22 mouse cellular contexts compared by ENCODE assay signal in genomic region chr5:113593911-113594705, GRCm38 (mm10). TPM values are rescaled to one million over a fixed set of nuclear protein-coding genes. Genes with fewer than 3 reads are reported as not detected.
DNase-seq lines count a peak whose midpoint lies in the region; TF ChIP-seq lines count a peak whose summit lies in the region.
"Had no signal": no experiment of that assay in that cellular context is flagged by ENCODE, and none has a peak within 500 bp of the region (broad histone marks: within the 10 kb centered on the region; RNA-seq: fewer than 3 reads in every experiment).

No protein-coding gene starts in this region.

- peaks cover 13% of the 10 kb centered on the region for H3K36me3 ChIP-seq in E14TG2a.4 (ENCODE audit: insufficient read depth, low read length)
- H3K36me3 ChIP-seq: embryonic facial prominence, embryonic 10.5 days; forebrain, embryonic 12.5 days; G1E; heart, embryonic 13.5 days; hindbrain, embryonic 15.5 days; intestine, embryonic 15.5 days had no signal

- H3K9me3 ChIP-seq in E14TG2a.4 (ENCODE audit: low read length) = peaks cover 3% of the 10 kb centered on the region
- H3K9me3 ChIP-seq: embryonic facial prominence, embryonic 10.5 days; forebrain, embryonic 12.5 days; heart, embryonic 13.5 days; hindbrain, embryonic 15.5 days; intestine, embryonic 15.5 days had no signal

- H3K4me1 ChIP-seq in E14TG2a.4 (replicated peaks; ENCODE audit: low read depth, low read length) = peaks cover 92% of the 10 kb centered on the region
- H3K4me1 ChIP-seq: intestine, embryonic 15.5 days had no signal

- DNase-seq in left cerebral cortex, postnatal 14 days (ENCODE audit: low spot score in 2 of 2) = peak; percentile 56 to 68
- DNase-seq in left cerebral cortex, postnatal 10 days (ENCODE audit: extremely low spot score in 1 of 2, low spot score in 2 of 2) = no peak
- peak; percentile 57 for DNase-seq in ES-CJ7 (ENCODE audit: low read depth, low spot score)
- peak; percentile 69 for DNase-seq in left cerebral cortex, postnatal 36 days (ENCODE audit: low spot score in 2 of 2)
- DNase-seq in testis, postnatal 10 days (ENCODE audit: low spot score) = no peak
- DNase-seq in layer of hippocampus, postnatal 36 days = no peak
- DNase-seq: cerebellum, adult 2 months; heart, adult 11 months; kidney, adult 9 months; kidney, postnatal 25 days; liver, postnatal 0 days; lung, postnatal 14 days; thymus, postnatal 36 days had no signal

- peak overlapping the region; percentile 88 for H3K4me3 ChIP-seq in E14TG2a.4 (replicated peaks; ENCODE audit: low read length)
- H3K4me3 ChIP-seq: embryonic facial prominence, embryonic 10.5 days; forebrain, embryonic 12.5 days; heart, embryonic 13.5 days; hindbrain, embryonic 15.5 days; intestine, embryonic 15.5 days; megakaryocyte, embryonic 14.5 days; myocyte had no signal

- no peak for TF ChIP-seq CTCF in E14TG2a.4 (conservative IDR thresholded peaks at IDR 0.05; ENCODE audit: low read length)

- H3K27me3 ChIP-seq in E14TG2a.4 (ENCODE audit: insufficient read depth, low read length) = no peaks in the 10 kb centered on the region
- H3K27me3 ChIP-seq: forebrain, embryonic 12.5 days; hindbrain, embryonic 15.5 days; intestine, embryonic 15.5 days had no signal

- intact Hi-C loops in left cerebral cortex, postnatal 14 days (cut with DNase I) = loop anchor here (5.0 kb wide), 1 partner anchor 222 kb away; no protein-coding TSS in a partner anchor
- intact Hi-C loops in left cerebral cortex, postnatal 10 days (cut with DNase I) = loop anchor here (5.0 kb wide), 1 partner anchor 128 kb away; the partner anchor contains the start of gene 1700069L16Rik
- intact Hi-C loops in left cerebral cortex, postnatal 36 days (cut with DNase I) = loop anchor here (5.0 kb wide), 2 partner anchors 102 to 197 kb away; partner anchors contain the start of gene Wscd2

RNA-seq across cellular contexts. Expression of gene Cmklr1, which starts 56.1 kb away (rescaled TPM):
- 1 to 10 TPM; 4.2 to 5.1 TPM for total RNA-seq in left cerebral cortex, postnatal 14 days (2021)
- total RNA-seq in left cerebral cortex, postnatal 10 days (2021) = 1 to 10 TPM; 3.6 to 4.1 TPM
- total RNA-seq in left cerebral cortex, postnatal 36 days (2021) = 1 to 10 TPM; 2.8 to 7.7 TPM
- total RNA-seq in layer of hippocampus, postnatal 36 days (2021) = 1 to 10 TPM; 4.0 TPM

Comparison
In these comparisons a context has a peak if more than half of its experiments do, and no peak if none do; other contexts are left out.
1. DNase-seq: peak in left cerebral cortex, postnatal 14 days (2 of 2), ES-CJ7 (single experiment) and left cerebral cortex, postnatal 36 days (2 of 2); none in left cerebral cortex, postnatal 10 days (0 of 2), testis, postnatal 10 days (single experiment) and layer of hippocampus, postnatal 36 days (0 of 2).